Mouse (Mus musculus) ovary, postnatal 36 days (tissue): ENCODE measurements at regions not wholly inside any gene's neighbourhood (a gene's known extent, or its start where the extent isn't known, plus 50 kb on each side); places are given as distances from the start of the nearest gene placed in this dataset.

Source experiments
- DNase-seq: peaks from one replicate; pipeline ENCODE4 v3.0.0; 2022; ENCODE audit warnings: low spot score, mixed read lengths

GRCm38 (mm10) chr1:118741286-118741685 is 113.5 kb downstream of the Tfcp2l1 start:
- DNase-seq, result peak; percentile 21

DNA sequence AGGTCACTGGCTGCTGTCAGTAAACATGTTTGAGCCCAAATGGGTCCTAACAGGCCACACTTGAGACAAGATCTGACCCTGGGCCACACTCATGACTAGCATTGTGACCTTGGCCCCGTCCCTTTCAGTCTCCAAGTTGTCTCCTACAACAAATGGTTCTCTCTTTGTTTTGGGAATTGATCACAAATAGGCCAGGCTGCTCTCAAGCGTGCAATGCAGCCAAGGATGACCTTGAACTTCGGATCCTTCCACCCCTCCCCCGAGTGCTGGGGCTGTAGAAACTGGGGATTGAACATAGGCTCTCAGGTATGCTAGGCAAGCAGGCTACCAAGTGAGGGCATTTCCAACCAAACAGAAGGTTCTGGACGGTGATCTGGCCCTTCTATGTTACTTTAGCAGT is 120.5 kb downstream of the Tfcp2l1 start:
- no peak for DNase-seq

- no peak for DNase-seq
Observed at GRCm38 (mm10) chr1:118752869-118753268, 125.1 kb downstream of the Tfcp2l1 start.

- no peak for DNase-seq
Observed at GRCm38 (mm10) chr1:118756171-118756865, 128.6 kb downstream of the Tfcp2l1 start.

GRCm38 (mm10) chr1:118757340-118758030 is 129.7 kb downstream of the Tfcp2l1 start:
- no peak for DNase-seq

- DNase-seq, result no peak
Observed at GRCm38 (mm10) chr1:118758031-118758400, 130.3 kb downstream of the Tfcp2l1 start.

- DNase-seq, result peak; percentile 63
Observed at GRCm38 (mm10) chr1:118759141-118759932, 131.6 kb downstream of the Tfcp2l1 start.

- no peak for DNase-seq
Observed at GRCm38 (mm10) chr1:118765525-118765924, 137.8 kb downstream of the Tfcp2l1 start.

DNA sequence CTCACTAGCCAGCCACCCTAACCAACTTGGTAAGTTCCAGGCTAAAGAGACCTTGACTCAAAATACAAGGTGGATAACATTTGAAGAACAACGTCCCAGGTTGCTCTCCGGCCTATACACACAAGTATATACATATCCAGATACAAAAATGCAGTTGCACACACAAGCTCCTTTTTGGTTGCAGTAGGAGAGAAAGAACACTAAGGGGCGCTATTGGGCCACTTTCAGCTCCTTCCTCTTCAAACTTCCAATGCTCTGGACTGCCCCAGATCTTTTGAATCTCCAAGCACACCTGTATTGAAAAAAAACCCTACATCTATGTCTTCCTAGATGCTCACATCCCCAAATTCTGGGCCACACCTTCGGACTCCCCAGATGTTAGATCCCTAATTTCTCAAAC is 141.1 kb downstream of the Tfcp2l1 start:
- no peak for DNase-seq

- DNase-seq, result peak; percentile 74
Observed at GRCm38 (mm10) chr1:118772261-118772660, 144.5 kb downstream of the Tfcp2l1 start.

DNA sequence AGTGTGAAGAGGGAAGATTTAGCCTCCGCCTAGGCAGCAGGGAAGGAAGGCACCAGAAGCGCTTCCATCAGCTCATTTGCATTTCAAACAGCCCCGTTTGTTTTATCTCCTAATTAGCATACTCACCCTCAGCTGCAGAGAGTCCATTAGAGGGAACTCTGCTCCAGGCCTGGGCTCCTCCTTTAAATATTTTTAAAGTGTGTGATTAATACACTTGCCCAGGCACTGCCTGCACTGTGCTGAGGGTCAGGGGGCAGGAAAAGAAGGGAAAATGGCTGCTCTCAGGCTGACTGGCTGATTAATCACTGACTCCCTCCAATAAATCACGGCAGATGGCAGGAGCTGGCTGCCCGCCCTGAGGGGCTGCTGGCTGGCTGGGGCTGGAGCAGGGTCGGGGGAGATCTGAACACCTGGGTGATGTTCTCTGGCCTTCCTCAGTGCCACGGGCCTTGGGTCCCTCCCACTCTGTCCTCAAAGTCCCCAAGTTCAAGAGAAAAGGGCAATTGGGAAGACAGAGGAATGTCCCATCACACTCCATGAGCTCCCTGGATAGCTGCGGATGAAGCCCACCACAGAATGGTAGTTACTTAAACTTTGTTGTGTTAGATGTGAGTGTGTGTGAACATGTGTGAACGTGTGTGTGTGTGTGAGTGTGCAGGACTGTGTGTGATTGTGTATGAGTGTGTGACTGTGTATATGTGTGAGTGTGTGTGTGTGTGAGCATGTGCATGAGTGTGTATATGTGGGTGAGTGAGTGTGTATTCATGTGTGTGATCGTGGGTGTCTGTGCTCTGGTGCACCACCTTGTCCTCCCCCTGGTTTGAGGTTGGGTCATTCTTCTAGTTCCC is 149.1 kb downstream of the Tfcp2l1 start:
- DNase-seq, result no peak
